Mouse (Mus musculus) macrophage (primary cell): ENCODE data around the gene Pxylp1. TPM values are rescaled to one million over a fixed set of nuclear protein-coding genes. Genes with fewer than 3 reads are reported as not detected.

Experiments used
- H3K27ac ChIP-seq: fragments of 350-480 bp; formaldehyde crosslinking; 2 replicates; pipeline ENCODE4 v1.9.0; 2021
- H3K36me3 ChIP-seq: fragments of 350-480 bp; formaldehyde crosslinking; 2 replicates; pipeline ENCODE4 v1.9.0; 2021; ENCODE audit errors: inconsistent target
- H3K4me3 ChIP-seq: fragments of 350-480 bp; formaldehyde crosslinking; 2 replicates; pipeline ENCODE4 v1.9.0; 2021; ENCODE audit errors: inconsistent target
- H3K79me2 ChIP-seq: fragments of 350-480 bp; formaldehyde crosslinking; 2 replicates; pipeline ENCODE4 v1.9.0; 2021; ENCODE audit errors: inconsistent target
- WGBS: methylation state at CpG from one replicate; pipeline ENCODE4 v1.1.7; 2026; ENCODE audit warnings: inconsistent platforms; ENCODE audit not compliant: missing documents; 5-methylcytosine and 5-hydroxymethylcytosine counted together
- polyA plus RNA-seq: library from polyadenylated mRNA; stranded (reverse); fragments of 250-400 nt; gene quantifications from 3 replicates; pipeline ENCODE4 v1.2.4, GENCODE M21; 2018; ENCODE audit warnings: inconsistent platforms

Gene Pxylp1
- polyA plus RNA-seq, 1 experiment from 2014 or later, result 0.67 TPM

DNA sequence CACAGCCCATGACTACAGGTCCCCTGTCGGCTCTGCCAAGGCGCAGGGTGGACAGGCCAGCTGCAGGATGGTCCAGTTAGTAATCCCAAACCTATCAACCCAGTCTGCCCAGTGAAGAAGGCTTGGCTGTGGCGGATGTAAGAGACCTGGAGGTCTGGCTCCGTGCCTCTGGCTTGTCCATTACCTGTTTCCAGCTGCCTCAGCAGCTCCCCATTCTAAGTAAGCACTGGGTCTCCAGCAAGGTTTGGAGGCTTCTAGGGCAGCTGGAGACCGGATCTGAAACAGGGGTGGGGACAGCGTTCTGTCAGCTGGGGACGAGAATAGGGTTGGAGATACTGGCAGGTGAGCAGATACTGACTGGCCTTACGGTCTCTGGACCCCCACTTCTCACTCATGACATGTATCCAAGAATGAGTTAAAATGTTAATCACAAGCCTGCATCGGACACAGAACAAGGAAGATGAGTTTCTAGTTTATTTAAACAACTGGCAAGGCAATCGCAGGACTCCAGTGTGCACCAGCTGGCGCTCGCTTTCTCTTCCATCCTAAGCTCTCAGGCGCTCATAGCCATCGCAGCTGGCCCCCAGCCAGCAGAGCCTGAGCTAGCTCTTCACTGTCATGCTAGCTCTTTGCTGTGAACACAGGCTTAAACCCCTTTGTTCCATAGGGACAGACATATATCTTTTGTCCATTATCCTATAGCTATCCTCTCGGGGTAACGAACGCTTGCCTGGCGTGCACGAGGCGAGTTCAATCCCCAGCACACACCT is 9.8 kb downstream of the Pxylp1 start:
- no peaks in the 10 kb centered on the region for H3K79me2 ChIP-seq
- no peak overlapping the region for H3K27ac ChIP-seq
- no peak overlapping the region for H3K4me3 ChIP-seq
- 94% methylated on average over 20 of the region's 20 CpGs for WGBS
- no peaks in the 10 kb centered on the region for H3K36me3 ChIP-seq

DNA sequence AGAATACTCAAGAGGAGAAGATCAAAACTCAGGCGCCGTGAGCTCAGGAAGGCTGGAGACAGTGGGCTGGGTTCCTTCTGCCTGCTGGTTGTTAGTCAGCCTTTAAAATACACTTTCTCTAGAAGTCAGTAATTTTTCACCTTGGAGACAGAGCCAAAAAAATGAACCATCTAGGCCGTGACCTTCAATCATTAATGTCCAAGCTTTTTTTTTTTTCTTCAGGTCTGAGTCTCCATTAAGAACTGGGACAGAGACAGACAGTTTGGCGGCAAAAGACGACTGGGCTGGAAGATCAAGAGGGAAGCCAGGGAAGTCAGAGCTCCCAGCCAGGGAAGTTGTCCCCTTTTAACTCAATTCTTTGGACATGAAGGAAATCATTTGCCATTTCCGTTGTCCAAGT is 10.6 kb downstream of the Pxylp1 start:
- no peaks in the 10 kb centered on the region for H3K36me3 ChIP-seq
- no peak overlapping the region for H3K27ac ChIP-seq
- H3K79me2 ChIP-seq, result no peaks in the 10 kb centered on the region
- 92% methylated on average over 6 of the region's 6 CpGs for WGBS
- no peak overlapping the region for H3K4me3 ChIP-seq

DNA sequence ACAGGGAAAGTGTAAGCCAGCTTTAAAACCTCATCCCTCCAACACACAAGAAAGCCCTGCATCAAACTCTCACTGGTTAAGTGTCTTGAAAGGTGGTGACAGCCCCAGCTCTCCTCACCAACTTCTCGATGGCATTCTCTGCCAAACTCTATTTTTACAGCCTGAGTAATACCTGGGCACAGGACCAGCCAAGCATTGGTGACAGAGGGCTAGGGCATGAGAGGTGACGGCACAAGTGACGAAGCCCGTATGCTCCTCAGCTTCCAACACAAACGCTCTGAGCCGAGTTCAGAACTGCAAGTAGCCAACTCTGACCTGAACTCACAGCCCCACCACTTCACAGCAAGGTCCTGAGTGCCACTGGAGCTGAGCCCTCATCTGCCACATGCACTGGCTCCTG is 13.4 kb downstream of the Pxylp1 start:
- WGBS, result 93% methylated on average over 6 of the region's 6 CpGs
- no peak overlapping the region for H3K27ac ChIP-seq

DNA sequence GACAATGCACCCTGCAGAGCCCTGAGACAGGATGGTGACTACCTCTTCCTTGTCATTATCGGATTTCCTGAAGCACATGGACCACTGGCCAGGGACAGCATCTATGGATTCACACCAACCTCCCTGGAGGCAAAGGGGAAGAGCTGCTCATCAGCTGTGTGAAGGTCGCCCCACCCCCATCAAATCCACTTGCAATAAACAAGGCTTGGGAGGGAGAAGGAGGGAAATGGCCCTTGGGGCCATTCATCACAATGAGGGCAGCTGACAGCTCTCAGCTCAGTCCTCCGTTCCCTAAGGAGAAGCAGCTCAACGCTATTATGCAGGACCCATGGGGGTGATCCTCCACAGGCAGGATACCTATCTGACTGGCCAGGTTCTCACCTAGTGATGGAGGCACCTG is 14.0 kb downstream of the Pxylp1 start:
- no peaks in the 10 kb centered on the region for H3K36me3 ChIP-seq

More for the DNA sequence above, 13.4 kb downstream of the Pxylp1 start:
- H3K36me3 ChIP-seq, result no peaks in the 10 kb centered on the region
- H3K79me2 ChIP-seq, result no peaks in the 10 kb centered on the region
- no peak overlapping the region for H3K4me3 ChIP-seq

DNA sequence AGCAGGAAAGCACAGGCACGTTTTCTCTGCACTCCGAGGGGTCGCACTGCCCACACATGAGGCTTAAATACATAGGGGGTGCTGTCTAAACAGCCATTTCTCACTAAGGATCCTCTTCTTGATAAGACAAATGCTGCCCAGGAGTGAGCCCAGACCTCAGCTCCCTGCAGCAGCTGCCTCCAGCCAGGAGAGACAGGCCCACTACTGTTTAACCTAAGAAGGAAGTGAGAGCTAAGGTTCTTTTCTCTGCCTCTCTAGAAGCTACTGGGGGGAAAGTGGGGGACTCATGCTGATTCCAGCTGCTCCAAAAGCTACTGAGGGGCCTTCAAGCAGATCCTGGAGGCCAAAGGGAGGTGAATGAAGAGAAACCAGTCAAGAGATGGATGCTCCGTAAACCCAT is 16.8 kb downstream of the Pxylp1 start:
- Histone ChIP-seq H3K27ac (no peak overlapping the region), H3K36me3 (no peaks in the 10 kb centered on the region), H3K4me3 (no peak overlapping the region), H3K79me2 (no peaks in the 10 kb centered on the region)
- WGBS, result 37% methylated on average over 4 of the region's 4 CpGs

More for the DNA sequence above, 14.0 kb downstream of the Pxylp1 start:
- H3K27ac ChIP-seq, result no peak overlapping the region
- 80% methylated on average over 4 of the region's 4 CpGs for WGBS
- H3K79me2 ChIP-seq, result no peaks in the 10 kb centered on the region
- H3K4me3 ChIP-seq, result no peak overlapping the region

DNA sequence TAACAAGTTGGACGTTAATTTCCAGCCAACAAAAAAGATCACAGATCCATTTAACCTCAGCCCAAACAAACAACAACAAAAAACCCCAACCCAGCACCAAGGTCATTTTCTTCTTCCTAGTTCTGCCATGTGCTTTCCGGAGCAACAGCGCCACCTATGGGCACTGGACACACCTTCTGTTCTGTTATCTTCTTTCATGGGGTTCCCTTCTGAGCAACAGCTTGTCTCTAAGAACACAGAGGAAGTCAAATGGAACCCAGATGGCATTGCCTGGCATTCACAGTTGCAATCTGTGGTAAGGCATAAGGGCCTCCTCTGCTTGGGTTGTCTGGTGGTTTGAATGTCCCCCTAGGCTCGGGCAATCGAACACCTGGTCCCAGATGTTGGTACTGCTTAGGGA is 19.4 kb downstream of the Pxylp1 start:
- 79% methylated on average over 5 of the region's 5 CpGs for WGBS
- Histone ChIP-seq H3K4me3 (no peak overlapping the region), H3K36me3 (no peaks in the 10 kb centered on the region), H3K79me2 (no peaks in the 10 kb centered on the region), H3K27ac (no peak overlapping the region)

DNA sequence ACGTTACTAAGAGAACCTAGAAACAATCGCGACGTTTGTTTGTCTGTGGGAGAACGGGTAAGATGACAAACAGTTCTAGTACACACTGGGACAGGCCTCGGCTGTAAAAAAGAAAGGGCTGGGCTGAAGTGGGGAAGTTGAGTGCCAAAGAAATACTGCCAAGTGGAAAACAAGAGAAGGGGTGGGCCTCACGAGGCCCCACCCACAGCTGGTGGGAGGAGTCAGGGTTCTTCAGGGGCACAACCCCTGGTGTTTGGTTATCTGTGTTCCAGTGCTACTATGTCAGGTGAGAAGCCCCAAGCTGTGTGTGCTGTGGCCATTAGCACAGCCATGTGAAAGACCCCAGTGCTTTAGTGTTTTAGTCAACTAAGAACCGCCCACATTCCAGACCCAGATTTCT is 22.4 kb downstream of the Pxylp1 start:
- Histone ChIP-seq H3K4me3 (no peak overlapping the region), H3K79me2 (no peaks in the 10 kb centered on the region), H3K36me3 (no peaks in the 10 kb centered on the region), H3K27ac (no peak overlapping the region)
- WGBS, result 75% methylated on average over 8 of the region's 8 CpGs

DNA sequence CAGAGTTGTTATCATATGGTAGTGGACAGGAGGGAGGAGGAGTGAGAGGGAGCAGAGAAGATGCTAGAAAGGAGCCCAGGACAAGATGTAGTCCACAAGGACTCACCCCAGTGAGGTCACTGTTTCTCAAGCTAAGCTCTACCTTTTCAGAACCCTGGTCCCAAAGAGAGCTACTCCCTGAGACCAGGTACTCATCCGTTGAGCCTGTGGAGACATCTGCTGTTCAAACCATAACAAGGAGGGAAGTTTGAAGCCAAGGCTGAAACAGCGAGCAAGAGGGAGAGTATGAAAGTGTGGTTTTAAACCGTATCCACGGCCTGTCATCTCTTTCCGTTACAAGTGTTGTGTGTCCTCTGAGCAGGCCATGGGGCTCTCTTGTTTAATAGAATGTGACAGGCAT is 22.9 kb downstream of the Pxylp1 start:
- no peak overlapping the region for H3K4me3 ChIP-seq
- 65% methylated on average over 5 of the region's 5 CpGs for WGBS
- H3K36me3 ChIP-seq, result no peaks in the 10 kb centered on the region

DNA sequence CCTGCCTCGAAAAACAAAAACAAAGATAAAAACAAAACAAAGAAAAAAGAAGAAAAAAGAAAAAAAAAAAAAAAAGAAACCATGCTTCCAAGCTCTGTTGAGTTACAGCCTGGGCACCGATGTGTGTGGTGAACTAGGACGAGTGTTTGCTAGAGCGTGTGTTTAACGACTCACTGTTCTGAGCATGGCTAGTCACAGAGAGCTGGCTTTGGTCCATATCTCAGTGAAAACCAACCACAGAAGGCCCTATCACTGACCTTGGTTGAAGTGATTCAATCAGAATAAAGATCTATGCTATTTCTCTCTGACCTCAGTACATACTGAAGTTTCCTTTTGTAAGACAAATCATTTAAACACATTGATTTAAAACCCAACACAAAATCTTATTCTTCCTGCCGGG is 23.9 kb downstream of the Pxylp1 start:
- Histone ChIP-seq H3K79me2 (no peaks in the 10 kb centered on the region), H3K4me3 (no peak overlapping the region), H3K36me3 (no peaks in the 10 kb centered on the region), H3K27ac (no peak overlapping the region)
- WGBS, result 83% methylated on average over 5 of the region's 6 CpGs

More for the DNA sequence above, 22.9 kb downstream of the Pxylp1 start:
- H3K79me2 ChIP-seq, result no peaks in the 10 kb centered on the region
- H3K27ac ChIP-seq, result no peak overlapping the region

DNA sequence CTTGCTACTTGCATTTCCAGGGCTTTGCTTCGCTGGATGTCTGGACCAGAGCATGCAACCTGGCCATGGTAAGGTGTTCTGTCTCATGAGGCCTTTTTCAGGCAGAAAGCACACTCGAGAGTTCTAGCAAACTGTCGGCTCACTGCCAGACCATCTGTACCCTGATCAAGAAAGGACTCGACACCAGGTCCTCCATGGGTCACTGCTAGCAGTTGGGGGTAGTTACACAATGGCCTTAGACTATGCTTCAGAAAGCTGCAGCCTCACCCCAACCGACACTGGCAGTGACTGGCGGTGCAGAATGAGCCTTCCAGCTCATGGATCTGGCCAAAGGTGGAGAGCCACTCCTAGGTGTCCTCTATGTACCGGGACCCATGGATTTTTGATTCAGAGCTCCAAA is 25.3 kb downstream of the Pxylp1 start:
- Histone ChIP-seq H3K4me3 (no peak overlapping the region), H3K79me2 (no peaks in the 10 kb centered on the region), H3K27ac (no peak overlapping the region), H3K36me3 (no peaks in the 10 kb centered on the region)
- WGBS, result 83% methylated on average over 7 of the region's 7 CpGs

DNA sequence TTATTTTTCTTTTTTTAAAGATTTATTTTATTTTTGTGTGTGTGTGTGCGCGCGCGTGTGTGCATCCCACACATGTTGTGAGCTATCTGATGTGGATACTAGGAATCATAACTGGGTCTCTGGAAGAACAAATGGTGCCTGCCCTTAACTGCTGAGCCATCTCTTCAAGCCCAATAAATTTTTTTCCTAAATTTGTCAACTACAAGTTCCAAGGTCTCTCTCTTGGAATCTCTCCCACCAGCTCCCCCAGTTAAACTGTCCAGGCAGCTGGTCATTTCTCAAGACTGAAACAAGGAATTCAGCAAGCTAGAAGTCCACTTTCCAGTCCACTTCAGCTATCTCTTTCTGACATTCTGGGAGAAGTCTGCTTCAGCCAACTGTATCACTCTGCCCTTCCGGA is 26.3 kb downstream of the Pxylp1 start:
- 91% methylated on average over 5 of the region's 5 CpGs for WGBS
- H3K27ac ChIP-seq, result no peak overlapping the region
- no peak overlapping the region for H3K4me3 ChIP-seq
- no peaks in the 10 kb centered on the region for H3K79me2 ChIP-seq
- H3K36me3 ChIP-seq, result no peaks in the 10 kb centered on the region

DNA sequence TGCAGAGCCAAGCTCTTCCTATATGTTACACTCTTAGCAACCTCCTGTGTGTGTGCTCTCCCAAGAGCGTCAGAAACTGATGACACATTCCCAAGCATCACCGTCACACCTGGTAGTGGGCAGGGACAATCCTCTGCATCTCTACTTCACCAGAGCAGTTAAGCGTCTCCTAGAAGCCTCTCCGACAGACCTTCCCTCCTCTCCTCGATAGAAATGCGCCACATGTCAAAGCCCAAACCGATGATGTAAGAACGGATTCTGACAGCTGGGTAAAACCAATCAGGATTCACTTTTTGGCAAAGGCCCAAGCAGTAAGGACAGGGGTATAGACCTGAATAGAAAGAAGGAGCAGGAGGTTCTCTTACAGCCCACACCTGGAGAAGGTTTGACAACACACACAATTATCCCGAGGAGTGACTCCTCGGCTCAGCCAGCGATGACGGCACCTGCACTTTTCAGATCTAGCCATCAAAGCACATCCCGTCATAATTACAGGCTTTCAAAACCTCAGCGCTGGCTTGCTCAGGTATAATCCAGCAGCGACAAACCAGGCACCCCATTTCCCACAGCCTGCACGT is 26.9 kb downstream of the Pxylp1 start:
- Histone ChIP-seq H3K4me3 (no peak overlapping the region), H3K79me2 (no peaks in the 10 kb centered on the region), H3K27ac (no peak overlapping the region), H3K36me3 (no peaks in the 10 kb centered on the region)
- 91% methylated on average over 16 of the region's 16 CpGs for WGBS

DNA sequence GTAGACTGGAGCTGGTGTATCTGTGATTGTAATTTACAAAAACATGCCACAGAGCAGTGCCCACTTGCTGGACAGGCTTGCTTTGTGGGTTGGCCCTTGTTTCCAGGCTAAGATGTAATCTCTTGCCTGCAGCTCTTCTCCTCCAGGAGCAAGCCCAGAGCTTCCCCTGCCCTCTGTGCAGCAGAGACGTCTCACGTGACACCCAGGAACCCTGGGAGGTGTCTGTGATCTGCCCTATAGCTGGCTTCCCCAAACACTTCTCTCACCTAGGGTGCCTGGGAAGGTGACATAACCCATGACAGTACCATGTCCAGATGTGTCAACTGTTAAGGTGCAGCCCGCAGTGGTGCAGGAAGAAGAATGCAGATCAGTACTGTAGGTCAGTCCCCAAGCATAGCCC is 28.9 kb downstream of the Pxylp1 start:
- H3K79me2 ChIP-seq, result no peaks in the 10 kb centered on the region
- no peak overlapping the region for H3K27ac ChIP-seq
- H3K36me3 ChIP-seq, result no peaks in the 10 kb centered on the region
- no peak overlapping the region for H3K4me3 ChIP-seq
- 56% methylated on average over 3 of the region's 3 CpGs for WGBS

DNA sequence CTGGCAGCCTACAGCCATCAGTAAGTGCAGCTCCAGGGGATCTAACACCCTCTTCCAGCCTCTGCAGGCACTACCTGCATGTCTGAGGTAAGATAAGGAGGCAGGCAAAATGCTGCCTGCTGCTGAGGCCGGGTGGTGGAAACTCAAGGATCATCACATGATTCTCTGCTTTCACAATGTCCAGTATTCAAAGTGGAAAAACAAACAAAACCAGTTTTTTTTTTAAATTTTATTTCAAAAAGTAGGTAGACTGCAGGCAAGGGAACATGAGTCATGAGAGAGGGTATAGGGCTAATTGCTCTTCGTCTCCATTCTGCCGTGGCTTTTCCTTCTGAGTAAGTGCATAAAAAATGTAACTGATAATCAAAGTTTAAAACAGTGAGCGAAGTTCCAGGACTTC is 29.6 kb downstream of the Pxylp1 start:
- H3K36me3 ChIP-seq, result no peaks in the 10 kb centered on the region
- no peak overlapping the region for H3K4me3 ChIP-seq
- H3K27ac ChIP-seq, result no peak overlapping the region
- WGBS, result 86% methylated on average over 4 of the region's 4 CpGs
- no peaks in the 10 kb centered on the region for H3K79me2 ChIP-seq

DNA sequence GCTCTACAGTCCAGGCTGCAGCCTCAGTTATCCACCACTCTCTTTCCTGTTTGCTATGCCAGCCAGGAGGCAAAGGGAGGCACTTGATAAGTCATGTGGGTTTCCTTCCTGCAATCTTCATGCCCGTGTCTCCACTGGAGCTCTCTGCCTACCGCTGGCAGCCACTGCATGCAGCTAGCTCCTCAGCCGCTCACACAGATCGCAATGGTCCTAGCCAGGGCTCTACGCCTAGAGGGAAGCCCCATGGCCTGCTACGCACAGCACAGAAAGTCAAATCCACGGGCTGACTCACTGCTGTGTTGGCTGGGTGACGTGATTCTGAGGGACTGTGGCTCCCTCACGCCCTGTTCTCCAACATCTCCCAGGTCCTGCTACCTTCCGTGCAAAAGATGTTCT is 31.4 kb downstream of the Pxylp1 start:
- H3K4me3 ChIP-seq, result no peak overlapping the region
- WGBS, result 46% methylated on average over 10 of the region's 10 CpGs
- H3K79me2 ChIP-seq, result no peaks in the 10 kb centered on the region
- H3K36me3 ChIP-seq, result no peaks in the 10 kb centered on the region
- H3K27ac ChIP-seq, result no peak overlapping the region
